Mouse (Mus musculus) liver, embryonic 14.5 days (tissue): ENCODE measurements around the gene Tef.

Experiments
- CTCF ChIP-seq: IDR thresholded peaks from 2 replicates; pipeline ENCODE4 v1.5.1; 2016; ENCODE audit warnings: antibody characterized with exemption, low read depth, control low read depth
- EP300 ChIP-seq: IDR thresholded peaks from 2 replicates; pipeline ENCODE4 v1.6.1; 2016; ENCODE audit warnings: antibody characterized with exemption, low read depth

DNA sequence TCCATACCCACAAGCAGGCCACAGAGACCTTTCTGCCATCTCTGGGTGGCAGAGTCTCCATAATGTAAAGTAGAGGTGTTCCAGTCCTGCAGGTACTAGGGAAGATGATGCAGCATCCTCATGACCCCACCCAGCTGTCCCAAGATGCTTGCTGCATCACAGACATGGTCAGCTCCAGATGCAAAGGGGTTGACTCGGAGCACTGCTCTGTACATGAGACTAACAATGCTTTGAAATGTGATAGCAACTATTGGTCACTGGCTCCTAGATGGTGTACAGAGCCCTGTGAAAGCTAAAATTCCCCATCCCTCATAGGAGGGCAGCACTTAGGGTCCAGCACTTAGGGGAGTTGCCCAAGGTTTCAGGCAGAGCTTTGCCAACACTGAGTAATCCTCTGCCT is 2.0 kb downstream of the Tef start:
- TF ChIP-seq CTCF (no peak), EP300 (no peak)
